Mouse (Mus musculus) layer of hippocampus, adult 8-10 months (tissue): Measurements from ENCODE around the gene Topors. TPM values are rescaled to one million over a fixed set of nuclear protein-coding genes. Genes with fewer than 3 reads are reported as not detected.

Experiments used
- DNase-seq, 2 experiments: peaks; one replicate each; pipeline ENCODE4 v3.0.0; 2022; ENCODE audit warnings: low spot score in 2 of 2
- total RNA-seq, 4 experiments: library from RNA; stranded (reverse); gene quantifications; 2 replicates each; pipeline ENCODE4 v1.2.4; 2022

The Topors gene
- total RNA-seq, 4 experiments from 2014 or later, result 19.1 to 21.3 (median 21.0) TPM

GRCm38 (mm10) chr4:40253766-40254165 is 15.9 kb downstream of the Topors start:
- DNase-seq, result no peak

- no peak for DNase-seq
Measured at GRCm38 (mm10) chr4:40250984-40251383, 18.7 kb downstream of the Topors start.

- no peak for DNase-seq
Measured at GRCm38 (mm10) chr4:40244035-40244434, 25.6 kb downstream of the Topors start.

GRCm38 (mm10) chr4:40243006-40243405 is 26.6 kb downstream of the Topors start:
- DNase-seq, result no peak

- no peak for DNase-seq
Measured at GRCm38 (mm10) chr4:40241928-40242327, 27.7 kb downstream of the Topors start.

GRCm38 (mm10) chr4:40240272-40240744 is 29.3 kb downstream of the Topors start:
- no peak for DNase-seq

- no peak for DNase-seq
Measured at GRCm38 (mm10) chr4:40239409-40240271, 30.0 kb downstream of the Topors start, which contains the start of gene Ddx58. Gene Ddx58 (minus strand): TSS chr4:40239828.

- no peak for DNase-seq
Measured at GRCm38 (mm10) chr4:40238483-40239408, 30.9 kb downstream of the Topors start.

- no peak for DNase-seq
Measured at GRCm38 (mm10) chr4:40236829-40237228, 32.8 kb downstream of the Topors start.

- no peak for DNase-seq
Measured at GRCm38 (mm10) chr4:40234256-40234655, 35.4 kb downstream of the Topors start.

- no peak for DNase-seq
Measured at GRCm38 (mm10) chr4:40233062-40233664, 36.5 kb downstream of the Topors start.

- DNase-seq, result no peak
Measured at GRCm38 (mm10) chr4:40229723-40230122, 39.9 kb downstream of the Topors start.

- DNase-seq, result no peak
Measured at GRCm38 (mm10) chr4:40227886-40228285, 41.8 kb downstream of the Topors start.

GRCm38 (mm10) chr4:40227131-40227530 is 42.5 kb downstream of the Topors start:
- DNase-seq, result no peak

GRCm38 (mm10) chr4:40226095-40226494 is 43.6 kb downstream of the Topors start:
- DNase-seq, result no peak

- DNase-seq, result no peak
Measured at GRCm38 (mm10) chr4:40221876-40222585, 47.6 kb downstream of the Topors start.

- DNase-seq, result no peak
Measured at GRCm38 (mm10) chr4:40221004-40221760, 48.5 kb downstream of the Topors start.

- no peak for DNase-seq
Measured at GRCm38 (mm10) chr4:40220437-40220836, 49.2 kb downstream of the Topors start.

- no peak for DNase-seq
Measured at GRCm38 (mm10) chr4:40218382-40218781, 51.3 kb downstream of the Topors start.

GRCm38 (mm10) chr4:40217910-40218309 is 51.7 kb downstream of the Topors start:
- DNase-seq, result no peak
